Mouse (Mus musculus) CH12.LX (cell line): ENCODE results near the gene Fat1. TPM values are rescaled to one million over a fixed set of nuclear protein-coding genes. Genes with fewer than 3 reads are reported as not detected.

Experiments
- DNase-seq: peaks from one replicate; pipeline ENCODE4 v3.0.0-alpha.2; 2013; ENCODE audit errors: extremely low read depth
- H3K27ac ChIP-seq: 2 replicates; pipeline ENCODE4 v1.5.1; 2012; ENCODE audit warnings: low read depth, mild to moderate bottlenecking, control low read depth, moderate library complexity; ENCODE audit not compliant: insufficient read depth
- H3K27me3 ChIP-seq: replicated peaks from 2 replicates; pipeline ENCODE3; 2012; ENCODE audit warnings: inconsistent platforms
- H3K36me3 ChIP-seq, 2 experiments: replicated peaks in 1 of 2; 2 replicates each; pipeline versions ENCODE3 to v1.6.1; 2012; ENCODE audit warnings: inconsistent platforms in 1 of 2, low read length in 1 of 2, mild to moderate bottlenecking in 1 of 2, mixed read lengths in 1 of 2, moderate library complexity in 1 of 2; ENCODE audit not compliant: control insufficient read depth in 1 of 2, insufficient read depth in 1 of 2
- H3K4me1 ChIP-seq, 2 experiments: 2 replicates each; pipeline ENCODE4 v1.6.1; 2012; ENCODE audit warnings: inconsistent platforms in 1 of 2, moderate library complexity in 1 of 2; ENCODE audit not compliant: insufficient read depth in 2 of 2, control insufficient read depth in 1 of 2
- H3K4me2 ChIP-seq: 2 replicates; pipeline ENCODE4 v1.6.1; 2012; ENCODE audit warnings: low read depth, mild to moderate bottlenecking, control low read depth; ENCODE audit not compliant: poor library complexity, insufficient read depth, severe bottlenecking
- H3K4me3 ChIP-seq, 3 experiments: fragments of 150-350 bp in 1 of 3; sonication (generic) in 1 of 3; replicated peaks in 1 of 3; 2 replicates each; pipeline versions ENCODE3 to v1.5.1; 2011 to 2012; ENCODE audit warnings: low read depth in 2 of 3, low read length in 2 of 3, mild to moderate bottlenecking in 2 of 3, moderate library complexity in 2 of 3, control low read depth in 1 of 3, improper control_type of control experiment in 1 of 3, inconsistent platforms in 1 of 3, mixed read lengths in 1 of 3; ENCODE audit not compliant: poor library complexity in 1 of 3
- H3K79me2 ChIP-seq: replicated peaks from 2 replicates; pipeline ENCODE4 v1.6.1; 2012; ENCODE audit warnings: mild to moderate bottlenecking, moderate library complexity; ENCODE audit not compliant: control insufficient read depth, poor library complexity, insufficient read depth, severe bottlenecking; ENCODE audit errors: extremely low read depth
- H3K9ac ChIP-seq: 2 replicates; pipeline ENCODE4 v1.6.1; 2012; ENCODE audit warnings: low read depth, mild to moderate bottlenecking, control low read depth, moderate library complexity; ENCODE audit not compliant: insufficient read depth
- H3K9me3 ChIP-seq: replicated peaks from 2 replicates; pipeline ENCODE3; 2012; ENCODE audit warnings: low read length, inconsistent platforms, mixed read lengths
- BHLHE40 ChIP-seq: IDR thresholded peaks from 2 replicates; pipeline ENCODE4 v1.6.1; 2011; ENCODE audit warnings: mild to moderate bottlenecking, low read depth, low read length, improper control_type of control experiment
- CHD1 ChIP-seq: IDR thresholded peaks from 2 replicates; pipeline ENCODE4 v1.6.1; 2012; ENCODE audit warnings: low read depth, low read length, improper control_type of control experiment, inconsistent platforms
- CHD2 ChIP-seq: IDR thresholded peaks from 2 replicates; pipeline ENCODE4 v1.6.1; 2011; ENCODE audit warnings: low read length, improper control_type of control experiment
- CTCF ChIP-seq, 2 experiments: IDR thresholded peaks in 1 of 2; conservative IDR thresholded peaks in 1 of 2; 2 replicates each; pipeline ENCODE4 v1.5.1; 2011 to 2012; ENCODE audit warnings: low read depth in 2 of 2, low read length in 2 of 2, improper control_type of control experiment in 1 of 2, inconsistent platforms in 1 of 2, mild to moderate bottlenecking in 1 of 2, moderate library complexity in 1 of 2
- E2F4 ChIP-seq: IDR thresholded peaks from 2 replicates; pipeline ENCODE4 v1.6.1; 2011; ENCODE audit warnings: low read depth, low read length, improper control_type of control experiment; ENCODE audit not compliant: insufficient replicate concordance
- ELF1 ChIP-seq: IDR thresholded peaks from 2 replicates; pipeline ENCODE4 v1.6.1; 2014; ENCODE audit warnings: low read depth, mild to moderate bottlenecking, inconsistent platforms, low read length, improper control_type of control experiment
- ETS1 ChIP-seq: conservative IDR thresholded peaks from 2 replicates; pipeline ENCODE4 v1.6.1; 2012; ENCODE audit warnings: low read depth, mild to moderate bottlenecking, inconsistent platforms, low read length, improper control_type of control experiment, moderate library complexity
- GABPA ChIP-seq: IDR thresholded peaks from 2 replicates; pipeline ENCODE4 v1.6.1; 2012; ENCODE audit warnings: low read depth, low read length, improper control_type of control experiment, inconsistent platforms; ENCODE audit not compliant: insufficient replicate concordance
- IRF4 ChIP-seq: IDR thresholded peaks from 2 replicates; pipeline ENCODE4 v1.6.1; 2014; ENCODE audit warnings: low read depth, mild to moderate bottlenecking, inconsistent platforms, low read length, improper control_type of control experiment
- JUND ChIP-seq: conservative IDR thresholded peaks from 2 replicates; pipeline ENCODE4 v1.6.1; 2011; ENCODE audit warnings: low read depth, low read length, improper control_type of control experiment
- MAFK ChIP-seq: IDR thresholded peaks from 2 replicates; pipeline ENCODE4 v1.6.1; 2011; ENCODE audit warnings: low read length, improper control_type of control experiment; ENCODE audit not compliant: insufficient replicate concordance
- MAX ChIP-seq: IDR thresholded peaks from 2 replicates; pipeline ENCODE4 v1.6.1; 2011; ENCODE audit warnings: low read length, improper control_type of control experiment
- MAZ ChIP-seq: IDR thresholded peaks from 2 replicates; pipeline ENCODE4 v1.6.1; 2012; ENCODE audit warnings: low read depth, mild to moderate bottlenecking, inconsistent platforms, low read length, improper control_type of control experiment, moderate library complexity
- MYC ChIP-seq: IDR thresholded peaks from 2 replicates; pipeline ENCODE4 v1.6.1; 2011; ENCODE audit warnings: low read depth, mild to moderate bottlenecking, improper control_type of control experiment, low read length
- NELFE ChIP-seq: IDR thresholded peaks from 2 replicates; pipeline ENCODE4 v1.6.1; 2011; ENCODE audit warnings: low read depth, low read length, improper control_type of control experiment
- PAX5 ChIP-seq: IDR thresholded peaks from 2 replicates; pipeline ENCODE4 v1.6.1; 2012; ENCODE audit warnings: low read length, inconsistent platforms, mixed read lengths
- POLR2A ChIP-seq: IDR thresholded peaks from 2 replicates; pipeline ENCODE4 v1.6.1; 2011; ENCODE audit warnings: low read depth, mild to moderate bottlenecking, improper control_type of control experiment, low read length
- RAD21 ChIP-seq: IDR thresholded peaks from 2 replicates; pipeline ENCODE4 v1.6.1; 2011; ENCODE audit warnings: low read depth, mild to moderate bottlenecking, low read length, improper control_type of control experiment, moderate library complexity
- RCOR1 ChIP-seq: conservative IDR thresholded peaks from 2 replicates; pipeline ENCODE4 v1.6.1; 2012; ENCODE audit warnings: low read depth, mild to moderate bottlenecking, inconsistent platforms, low read length, improper control_type of control experiment
- SIN3A ChIP-seq: IDR thresholded peaks from 2 replicates; pipeline ENCODE4 v1.6.1; 2012; ENCODE audit warnings: low read length, improper control_type of control experiment, inconsistent platforms
- SMC3 ChIP-seq: IDR thresholded peaks from 2 replicates; pipeline ENCODE4 v1.6.1; 2011; ENCODE audit warnings: low read depth, low read length, improper control_type of control experiment
- TBP ChIP-seq: conservative IDR thresholded peaks from 2 replicates; pipeline ENCODE4 v1.6.1; 2011; ENCODE audit warnings: low read depth, low read length, improper control_type of control experiment
- ZC3H11A ChIP-seq: IDR thresholded peaks from 2 replicates; pipeline ENCODE4 v1.6.1; 2012; ENCODE audit warnings: low read depth, mild to moderate bottlenecking, inconsistent platforms, low read length, improper control_type of control experiment
- dilution Hi-C: fragments of 300-500 bp; cut with MboI; formaldehyde crosslinking; loops from 2 replicates; pipeline ENCODE4 v1.14.3; 2020; ENCODE audit warnings: low sequenced_read_pairs; ENCODE audit not compliant: extremely low pct_unique_long_range_greater_than_20kb, extremely low pct_ligation_motif_present
- in situ Hi-C: fragments of 300-500 bp; cut with MboI; formaldehyde crosslinking; loops from 3 replicates; pipeline ENCODE4 v1.14.3; 2019; ENCODE audit warnings: low sequenced_read_pairs, low pct_ligation_motif_present, low pct_unique_long_range_greater_than_20kb, mixed read lengths
- polyA plus RNA-seq: library from polyadenylated mRNA; unstranded; fragments of >175 nt; gene quantifications from 2 replicates; pipeline ENCODE4 v1.2.1, GENCODE M21; 2012; ENCODE audit warnings: low read depth; ENCODE audit not compliant: insufficient read length
- total RNA-seq, 2 experiments: library from RNA; depleted of rRNA; stranded (reverse); fragments of 300-350 nt in 1 of 2; fragments of >200 nt in 1 of 2; gene quantifications; 2 replicates each; pipeline ENCODE4 v1.2.3; 2012 to 2014

The Fat1 gene
- total and polyA plus RNA-seq, 3 experiments: under 0.01 TPM; not detected in 2

- Histone ChIP-seq H3K9me3 (peaks cover 68% of the 10 kb centered on the region), H3K27ac (no peak overlapping the region), H3K79me2 (no peaks in the 10 kb centered on the region), H3K4me3 (no peak overlapping the region), H3K4me2 (no peak overlapping the region), H3K36me3 (no peaks in the 10 kb centered on the region), H3K4me1 (no peaks in the 10 kb centered on the region), H3K27me3 (no peaks in the 10 kb centered on the region), H3K9ac (no peak overlapping the region)
- dilution Hi-C loops: no loop called here
- in situ Hi-C loops: no loop called here
- TF ChIP-seq JUND (no peak), BHLHE40 (no peak), CTCF (conservative IDR thresholded peaks at IDR 0.05 in 1 of 2, IDR thresholded peaks at IDR 0.05 in 1 of 2; ENCODE audit: low read depth in 2 of 2, low read length in 2 of 2) (no peak)
- DNase-seq: no peak
These were observed 831 bp upstream of the Fat1 start for GRCm38 (mm10) chr8:44934416-44934815.

DNA sequence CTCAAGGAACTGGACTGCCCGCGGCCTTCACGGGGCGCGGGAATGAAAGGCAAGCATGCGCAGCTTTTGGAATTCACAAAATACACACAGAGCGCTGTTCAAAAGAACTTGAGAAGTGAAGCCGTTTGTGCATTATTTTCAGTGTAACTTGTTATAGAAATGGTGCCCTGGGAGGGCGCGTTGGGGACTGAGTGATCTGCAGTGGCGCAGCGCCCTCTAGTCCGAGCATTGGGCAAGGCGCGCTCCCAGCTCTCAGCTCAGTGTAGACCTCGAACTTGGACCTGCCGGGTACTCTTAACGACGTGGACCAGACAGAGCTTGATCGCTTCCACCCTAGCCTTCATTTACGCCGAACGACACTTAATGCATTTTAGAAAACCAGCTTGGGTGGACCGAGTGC, 494 bp downstream of the Fat1 start:
- in situ Hi-C loops: no loop called here

DNA sequence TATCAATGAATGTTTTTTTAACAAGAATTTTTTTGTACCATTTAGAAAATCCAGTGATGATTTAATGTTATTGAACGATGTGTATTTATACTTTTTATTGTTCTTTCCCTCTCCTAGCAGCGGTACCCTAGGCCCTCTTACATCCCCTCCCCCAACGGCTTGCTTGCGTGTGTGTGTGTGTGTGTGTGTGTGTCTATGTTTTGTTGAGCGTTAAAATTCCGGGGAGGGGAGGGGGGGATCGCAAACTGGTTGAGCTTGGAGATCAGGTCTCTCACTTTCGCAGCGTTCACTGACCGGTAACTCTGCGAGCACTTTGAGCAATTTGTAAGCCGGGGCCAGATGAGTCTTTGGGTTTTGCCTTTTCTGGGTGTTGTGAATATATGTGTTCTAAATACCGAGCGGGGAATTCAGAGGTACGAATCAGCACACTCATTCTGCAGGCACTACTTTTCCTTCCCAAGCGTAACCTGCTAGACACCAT, 1.3 kb downstream of the Fat1 start:
- no peaks in the 10 kb centered on the region for H3K27me3 ChIP-seq
- no peak overlapping the region for H3K4me3 ChIP-seq
- in situ Hi-C loops (no loop called here), dilution Hi-C loops (no loop called here)
- no peak for DNase-seq
- H3K27ac ChIP-seq: no peak overlapping the region
- no peaks in the 10 kb centered on the region for H3K79me2 ChIP-seq
- H3K9ac ChIP-seq: no peak overlapping the region
- H3K36me3 ChIP-seq: no peaks in the 10 kb centered on the region
- H3K9me3 ChIP-seq: peaks cover 64% of the 10 kb centered on the region
- H3K4me2 ChIP-seq: no peak overlapping the region
- H3K4me1 ChIP-seq: no peaks in the 10 kb centered on the region
- TF ChIP-seq CHD1 (no peak), IRF4 (no peak), ZC3H11A (no peak), ELF1 (no peak), CHD2 (no peak), MAFK (no peak), RCOR1 (no peak), ETS1 (no peak), GABPA (no peak), MAZ (no peak), SMC3 (no peak), PAX5 (no peak), MYC (no peak), JUND (no peak)

More for the DNA sequence above, 494 bp downstream of the Fat1 start:
- H3K9ac ChIP-seq: no peak overlapping the region
- no peaks in the 10 kb centered on the region for H3K4me1 ChIP-seq
- dilution Hi-C loops: no loop called here
- no peaks in the 10 kb centered on the region for H3K36me3 ChIP-seq
- TF ChIP-seq CTCF (conservative IDR thresholded peaks at IDR 0.05 in 1 of 2, IDR thresholded peaks at IDR 0.05 in 1 of 2; ENCODE audit: low read depth in 2 of 2, low read length in 2 of 2) (no peak), TBP (no peak), SIN3A (no peak), JUND (no peak), E2F4 (no peak), MAX (no peak), BHLHE40 (no peak), NELFE (no peak), IRF4 (no peak), RAD21 (no peak), POLR2A (no peak)
- DNase-seq: no peak
- no peaks in the 10 kb centered on the region for H3K79me2 ChIP-seq
- no peak overlapping the region for H3K4me3 ChIP-seq
- no peaks in the 10 kb centered on the region for H3K27me3 ChIP-seq
- no peak overlapping the region for H3K4me2 ChIP-seq
- H3K9me3 ChIP-seq: peaks cover 62% of the 10 kb centered on the region
- no peak overlapping the region for H3K27ac ChIP-seq
